Mouse (Mus musculus) neural tube, embryonic 14.5 days (tissue): Measurements from ENCODE around the gene Tesmin. TPM values are rescaled to one million over a fixed set of nuclear protein-coding genes. Genes with fewer than 3 reads are reported as not detected.

Source experiments
- ATAC-seq: fragments of 200-750 bp; cut with Nextera tagmentation; 2 replicates; pipeline ENCODE4 v1.8.0; 2017; ENCODE audit warnings: low read depth, mild to moderate bottlenecking, moderate TSS enrichment, moderate library complexity
- H3K27ac ChIP-seq: fragments of 300-500 bp; sonication (generic); 2 replicates; pipeline ENCODE4 v1.5.1; 2014; ENCODE audit warnings: low read depth, mild to moderate bottlenecking, control low read depth, low read length, moderate library complexity, mixed read lengths
- H3K27me3 ChIP-seq: fragments of 300-500 bp; sonication (generic); 2 replicates; pipeline ENCODE4 v1.6.1; 2014; ENCODE audit warnings: low read length; ENCODE audit not compliant: control insufficient read depth, insufficient read depth
- H3K36me3 ChIP-seq: fragments of 300-500 bp; sonication (generic); 2 replicates; pipeline ENCODE4 v1.6.1; 2014; ENCODE audit warnings: low read length, mixed read lengths; ENCODE audit not compliant: control insufficient read depth, insufficient read depth
- H3K4me1 ChIP-seq: fragments of 300-500 bp; sonication (generic); 2 replicates; pipeline ENCODE4 v1.6.1; 2014; ENCODE audit warnings: low read length; ENCODE audit not compliant: control insufficient read depth, insufficient read depth
- H3K4me2 ChIP-seq: fragments of 300-500 bp; sonication (generic); 2 replicates; pipeline ENCODE4 v1.6.1; 2014; ENCODE audit warnings: mild to moderate bottlenecking, low read depth, low read length, control low read depth
- H3K4me3 ChIP-seq: fragments of 300-500 bp; sonication (generic); 2 replicates; pipeline ENCODE4 v1.5.1; 2014; ENCODE audit warnings: low read depth, low read length, control low read depth, mixed read lengths
- H3K9ac ChIP-seq: fragments of 300-500 bp; sonication (generic); replicated peaks from 2 replicates; pipeline ENCODE4 v1.6.1; 2014; ENCODE audit warnings: low read depth, mild to moderate bottlenecking, control low read depth, low read length, mixed read lengths
- H3K9me3 ChIP-seq: fragments of 300-500 bp; sonication (generic); 2 replicates; pipeline ENCODE4 v1.6.1; 2016; ENCODE audit warnings: low read length; ENCODE audit not compliant: control insufficient read depth
- WGBS: fragments of 180-500 bp; shearing (Covaris S2); extraction: QIAGEN DNeasy Blood & Tissue Kit; methylation state at CpG from one replicate; pipeline ENCODE4 v1.1.7; 2014; 5-methylcytosine and 5-hydroxymethylcytosine counted together
- polyA plus RNA-seq: library from polyadenylated mRNA; unstranded; fragments of >200 nt; fragmentation: Nextera tagmentation; extraction: Ambion mirVana; gene quantifications from 2 replicates; pipeline ENCODE4 v1.2.1, GENCODE M21; 2014

Gene Tesmin
- polyA plus RNA-seq, 1 experiment from 2014 or later = 0.12 TPM

- Histone ChIP-seq H3K9me3 (no peaks in the 10 kb centered on the region), H3K4me3 (no peak overlapping the region), H3K4me2 (no peak overlapping the region), H3K4me1 (no peaks in the 10 kb centered on the region), H3K9ac (no peak overlapping the region), H3K27me3 (no peaks in the 10 kb centered on the region), H3K36me3 (no peaks in the 10 kb centered on the region), H3K27ac (no peak overlapping the region)
- no peak for ATAC-seq
- 98% methylated on average over 3 of the region's 3 CpGs for WGBS
Measured at GRCm38 (mm10) chr19:3378614-3379013, 10.0 kb upstream of the Tesmin start.

- no peak for ATAC-seq
- no peak overlapping the region for H3K4me3 ChIP-seq
- no peaks in the 10 kb centered on the region for H3K27me3 ChIP-seq
- H3K4me1 ChIP-seq = no peaks in the 10 kb centered on the region
- no peak overlapping the region for H3K27ac ChIP-seq
- H3K4me2 ChIP-seq = no peak overlapping the region
- WGBS = 75% methylated on average over 5 of the region's 6 CpGs
- H3K9me3 ChIP-seq = no peaks in the 10 kb centered on the region
- no peak overlapping the region for H3K9ac ChIP-seq
- H3K36me3 ChIP-seq = no peaks in the 10 kb centered on the region
Measured at GRCm38 (mm10) chr19:3388061-3388460, 596 bp upstream of the Tesmin start.

DNA sequence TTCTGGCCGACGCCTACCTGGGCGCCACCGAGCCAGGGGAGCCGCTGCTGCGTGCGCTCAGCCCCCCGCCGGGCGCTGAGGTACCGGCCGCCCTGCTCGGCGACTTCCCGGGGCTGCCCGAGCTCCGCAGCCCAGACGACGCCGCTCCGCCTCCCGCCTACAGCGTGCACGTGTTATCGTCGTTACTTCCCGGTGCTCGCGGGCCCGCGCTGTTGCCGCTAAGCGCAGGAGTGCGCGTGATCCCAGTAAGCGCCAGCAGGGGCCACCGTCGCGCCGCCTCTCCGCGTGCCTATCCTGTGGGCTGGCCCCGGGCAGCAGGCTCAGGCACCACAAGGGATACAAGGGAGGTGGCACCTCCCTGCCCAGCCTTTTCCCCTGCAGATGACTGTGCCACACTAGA is 432 bp downstream of the Tesmin start:
- Histone ChIP-seq H3K4me1 (no peaks in the 10 kb centered on the region), H3K27ac (peak overlapping the region; percentile 23; the same call in 1 of the 2 replicates), H3K4me3 (peak overlapping the region; percentile 44), H3K36me3 (no peaks in the 10 kb centered on the region), H3K27me3 (no peaks in the 10 kb centered on the region), H3K4me2 (peak overlapping the region; percentile 78), H3K9ac (peak overlapping the region; percentile 54), H3K9me3 (no peaks in the 10 kb centered on the region)
- ATAC-seq = peak; percentile 95
- under 1% methylated on average over 37 of the region's 43 CpGs for WGBS

GRCm38 (mm10) chr19:3392384-3392783 is 3.7 kb downstream of the Tesmin start:
- Histone ChIP-seq H3K4me2 (no peak overlapping the region), H3K27me3 (no peaks in the 10 kb centered on the region), H3K36me3 (no peaks in the 10 kb centered on the region), H3K27ac (no peak overlapping the region), H3K9me3 (no peaks in the 10 kb centered on the region), H3K4me3 (no peak overlapping the region), H3K4me1 (no peaks in the 10 kb centered on the region), H3K9ac (no peak overlapping the region)
- no peak for ATAC-seq
- WGBS = 86% methylated on average over 1 of the region's 1 CpGs

DNA sequence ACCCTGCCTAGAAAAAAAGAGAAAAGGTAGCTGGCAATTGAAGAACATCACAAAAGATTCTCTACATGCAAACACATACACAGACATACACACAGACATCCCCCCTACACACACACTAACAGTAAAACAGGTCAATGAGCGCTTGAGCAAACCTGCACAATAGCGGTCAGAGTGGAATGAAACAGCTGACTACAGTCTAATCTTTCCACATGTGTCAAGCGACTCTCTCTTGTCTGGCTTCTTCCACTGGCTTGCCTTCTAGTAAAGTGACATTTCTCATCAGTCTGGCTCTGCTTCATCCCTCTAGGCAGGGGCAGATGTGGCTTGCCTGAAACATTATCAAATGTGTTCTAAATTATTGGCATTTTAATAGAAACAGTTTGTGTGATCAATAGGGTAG is 5.6 kb downstream of the Tesmin start:
- H3K4me2 ChIP-seq = no peak overlapping the region
- H3K27ac ChIP-seq = no peak overlapping the region
- H3K9me3 ChIP-seq = no peaks in the 10 kb centered on the region
- no peak overlapping the region for H3K9ac ChIP-seq
- ATAC-seq = no peak
- WGBS = 86% methylated on average over 3 of the region's 3 CpGs
- no peaks in the 10 kb centered on the region for H3K4me1 ChIP-seq
- no peaks in the 10 kb centered on the region for H3K36me3 ChIP-seq
- no peaks in the 10 kb centered on the region for H3K27me3 ChIP-seq
- no peak overlapping the region for H3K4me3 ChIP-seq

- Histone ChIP-seq H3K4me2 (no peak overlapping the region), H3K9me3 (no peaks in the 10 kb centered on the region), H3K27ac (no peak overlapping the region), H3K4me3 (no peak overlapping the region), H3K9ac (no peak overlapping the region), H3K27me3 (no peaks in the 10 kb centered on the region), H3K4me1 (no peaks in the 10 kb centered on the region), H3K36me3 (no peaks in the 10 kb centered on the region)
- ATAC-seq = no peak
- WGBS = 80% methylated on average over 4 of the region's 4 CpGs
Measured at GRCm38 (mm10) chr19:3400057-3400456, 11.4 kb downstream of the Tesmin start.

GRCm38 (mm10) chr19:3401504-3401903 is 12.8 kb downstream of the Tesmin start:
- ATAC-seq = no peak
- Histone ChIP-seq H3K4me2 (no peak overlapping the region), H3K27me3 (no peaks in the 10 kb centered on the region), H3K27ac (no peak overlapping the region), H3K36me3 (no peaks in the 10 kb centered on the region), H3K9ac (no peak overlapping the region), H3K4me3 (no peak overlapping the region), H3K4me1 (no peaks in the 10 kb centered on the region), H3K9me3 (no peaks in the 10 kb centered on the region)
- WGBS = 88% methylated on average over 7 of the region's 7 CpGs

DNA sequence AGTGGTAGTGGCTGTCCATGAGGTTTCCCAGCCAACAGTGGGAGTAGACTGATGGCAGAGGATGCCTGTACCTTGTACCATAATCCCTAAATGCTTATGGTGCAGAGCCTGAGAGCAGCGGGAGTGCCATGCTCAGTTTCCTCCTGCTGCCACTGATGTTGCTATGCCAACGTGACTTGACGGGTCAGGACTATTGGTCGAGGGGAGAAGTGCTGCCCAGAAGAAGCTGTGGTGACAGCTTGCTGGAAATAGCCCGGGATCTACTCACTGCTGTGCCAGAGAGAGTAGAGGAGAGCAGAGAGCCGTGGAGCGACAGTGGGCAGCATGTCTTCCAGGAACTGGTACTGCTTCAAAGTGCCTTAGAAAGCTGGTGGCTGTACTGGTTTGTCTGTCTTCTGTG is 13.3 kb downstream of the Tesmin start:
- Histone ChIP-seq H3K4me2 (no peak overlapping the region), H3K4me1 (no peaks in the 10 kb centered on the region), H3K36me3 (no peaks in the 10 kb centered on the region), H3K4me3 (no peak overlapping the region), H3K27ac (no peak overlapping the region), H3K27me3 (no peaks in the 10 kb centered on the region), H3K9ac (no peak overlapping the region), H3K9me3 (no peaks in the 10 kb centered on the region)
- WGBS = 47% methylated on average over 7 of the region's 7 CpGs
- ATAC-seq = no peak

DNA sequence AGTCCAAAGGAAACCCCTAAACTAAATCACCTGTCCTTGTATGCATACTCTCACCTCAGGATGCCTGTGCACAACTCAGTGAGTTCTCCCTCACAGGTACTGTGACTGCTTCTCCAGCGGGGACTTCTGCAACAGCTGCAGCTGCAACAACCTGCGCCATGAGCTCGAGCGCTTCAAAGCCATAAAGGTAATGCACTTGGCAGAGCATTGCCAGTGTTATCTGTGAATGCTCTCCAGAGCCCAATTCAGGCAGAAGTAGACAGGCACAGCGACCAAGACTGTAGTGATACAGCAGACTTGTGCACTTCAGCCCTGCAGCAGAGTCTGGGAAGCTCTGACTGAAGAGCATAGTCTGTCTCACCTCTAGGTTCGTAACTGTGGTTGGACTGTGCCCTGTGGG is 13.7 kb downstream of the Tesmin start:
- ATAC-seq = no peak
- H3K9me3 ChIP-seq = no peaks in the 10 kb centered on the region
- no peak overlapping the region for H3K27ac ChIP-seq
- no peak overlapping the region for H3K4me3 ChIP-seq
- H3K27me3 ChIP-seq = no peaks in the 10 kb centered on the region
- H3K36me3 ChIP-seq = no peaks in the 10 kb centered on the region
- no peak overlapping the region for H3K4me2 ChIP-seq
- 58% methylated on average over 6 of the region's 6 CpGs for WGBS
- H3K4me1 ChIP-seq = no peaks in the 10 kb centered on the region
- no peak overlapping the region for H3K9ac ChIP-seq

- Histone ChIP-seq H3K4me3 (no peak overlapping the region), H3K9ac (no peak overlapping the region), H3K36me3 (no peaks in the 10 kb centered on the region), H3K27me3 (no peaks in the 10 kb centered on the region), H3K4me2 (no peak overlapping the region), H3K27ac (no peak overlapping the region), H3K4me1 (no peaks in the 10 kb centered on the region), H3K9me3 (no peaks in the 10 kb centered on the region)
- no peak for ATAC-seq
- 87% methylated on average over 7 of the region's 7 CpGs for WGBS
Measured at GRCm38 (mm10) chr19:3404030-3404429, 15.4 kb downstream of the Tesmin start.
